Mouse (Mus musculus) left cerebral cortex, adult 9 months (tissue): ENCODE data around the gene Myf5.

Experiments
- DNase-seq, 2 experiments: peaks; one replicate each; pipeline ENCODE4 v3.0.0; 2022; ENCODE audit warnings: low spot score in 2 of 2

Myf5 gene

DNA sequence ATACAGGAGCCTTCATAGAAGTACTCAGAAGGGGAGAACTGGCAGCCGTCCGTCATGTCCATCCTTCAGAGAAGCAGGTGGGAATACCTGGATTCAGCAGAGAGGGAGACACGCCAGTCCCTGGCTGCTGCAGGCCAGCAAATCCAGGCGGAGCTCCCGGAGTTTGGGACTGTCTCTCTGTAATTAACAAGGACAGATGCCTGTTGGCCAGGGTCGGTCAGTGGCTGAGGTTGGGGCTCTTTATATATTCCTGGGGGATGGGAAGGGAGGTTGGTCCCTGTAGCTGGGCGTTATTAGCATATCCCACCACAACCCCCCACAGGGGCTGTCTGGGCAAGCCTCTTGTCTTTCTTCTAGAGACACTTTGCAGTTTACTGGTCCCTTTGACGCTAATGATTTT lies at the start of gene Myf5:
Gene Myf5 (minus strand): TSS at position 265 of the 400 bp plus-strand sequence.
- DNase-seq = no peak

DNA sequence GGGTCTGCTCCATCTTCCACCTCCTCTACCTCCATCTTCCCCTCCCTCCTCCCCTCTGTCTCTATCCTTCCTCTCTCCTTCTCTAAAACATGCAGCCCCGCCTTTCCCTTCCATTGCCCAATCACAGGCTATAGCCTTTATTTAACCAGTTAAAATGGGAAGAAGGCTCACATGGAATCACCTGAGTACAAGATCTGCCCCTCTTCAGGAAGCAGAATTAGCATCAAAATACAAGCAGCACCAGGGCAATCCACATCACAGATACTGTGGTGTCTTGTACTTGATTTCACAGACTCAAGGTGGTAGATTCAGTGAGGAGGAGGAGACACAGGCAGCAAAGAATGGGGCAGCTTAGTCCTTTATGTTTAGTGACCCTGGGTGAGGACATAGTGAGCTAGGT lies 42.8 kb upstream of the Myf5 start:
- DNase-seq = no peak

DNA sequence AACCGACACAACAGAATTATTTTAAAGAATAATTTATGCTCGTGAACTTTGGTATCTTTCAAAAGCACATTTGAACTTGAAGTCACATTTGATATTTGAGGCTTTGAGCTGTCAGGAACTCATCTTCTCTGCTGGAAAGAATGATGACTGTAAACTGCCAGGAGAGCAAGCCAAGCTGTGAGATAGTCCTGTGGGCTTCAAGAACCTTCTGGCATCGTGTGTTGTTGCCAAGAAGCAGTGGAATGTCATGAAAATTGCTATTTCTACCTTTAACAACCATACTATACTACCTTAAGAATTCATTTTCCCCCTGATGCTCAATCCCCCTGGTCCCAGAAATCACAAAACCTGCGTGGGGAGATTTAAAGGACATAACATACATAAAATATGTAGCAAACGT lies 33.3 kb upstream of the Myf5 start:
- no peak for DNase-seq

DNA sequence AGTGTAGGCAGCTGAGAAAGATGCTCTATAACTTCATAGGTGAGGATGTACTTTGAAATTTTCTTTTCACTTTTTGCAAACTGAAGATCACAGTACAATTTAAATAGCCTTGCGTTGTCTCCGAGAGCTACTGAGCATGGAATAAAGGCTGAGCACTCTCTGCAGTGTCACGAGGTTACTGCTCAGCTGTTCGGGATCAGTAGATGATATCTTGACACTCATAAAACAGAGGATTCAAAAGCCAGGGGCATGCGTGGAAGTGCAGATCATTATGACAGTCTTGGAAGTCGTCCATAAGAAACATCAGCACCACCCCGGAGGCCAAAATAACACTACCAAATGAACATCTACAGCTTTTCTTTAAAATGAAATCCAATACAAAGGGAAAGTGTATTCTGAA lies 30.7 kb upstream of the Myf5 start:
- no peak for DNase-seq

DNA sequence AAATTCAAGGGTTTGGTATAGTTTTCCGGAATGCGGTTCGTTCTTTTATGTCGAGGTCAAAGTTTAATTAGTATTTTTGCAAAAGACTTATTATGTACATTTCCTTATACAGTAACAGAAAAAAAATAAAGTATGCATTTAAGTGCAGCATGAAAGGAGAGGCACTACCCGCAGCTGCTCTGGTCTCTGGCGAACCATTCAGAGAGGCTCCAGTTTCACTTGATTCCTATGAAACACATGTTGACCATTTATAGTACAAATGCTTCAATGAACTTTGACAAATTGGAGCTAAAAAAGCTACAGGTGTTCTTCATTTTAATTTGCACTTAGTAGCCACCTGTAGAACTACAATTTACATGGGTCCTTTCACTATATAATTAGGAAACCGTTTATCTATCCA lies 28.8 kb upstream of the Myf5 start:
- DNase-seq = no peak

DNA sequence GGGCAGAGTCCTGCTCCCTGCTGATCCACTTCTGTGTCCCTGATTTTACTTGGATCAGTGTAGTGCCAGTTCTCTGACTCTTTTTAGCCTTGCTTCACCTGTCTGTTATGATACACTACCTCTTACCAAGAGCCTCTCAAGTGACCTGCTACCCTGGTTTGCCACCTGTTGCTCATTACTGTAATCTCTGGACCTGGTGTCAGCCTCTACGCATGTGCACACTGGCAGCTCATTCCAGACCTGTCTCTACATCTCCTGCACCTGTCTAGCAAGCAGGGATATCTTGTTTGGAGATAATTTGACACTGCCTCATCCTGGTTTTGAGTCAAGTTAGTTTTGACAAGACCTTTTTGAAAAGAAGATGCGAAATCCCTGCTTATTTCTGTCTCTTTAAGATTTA lies 20.5 kb upstream of the Myf5 start:
- DNase-seq = no peak

DNA sequence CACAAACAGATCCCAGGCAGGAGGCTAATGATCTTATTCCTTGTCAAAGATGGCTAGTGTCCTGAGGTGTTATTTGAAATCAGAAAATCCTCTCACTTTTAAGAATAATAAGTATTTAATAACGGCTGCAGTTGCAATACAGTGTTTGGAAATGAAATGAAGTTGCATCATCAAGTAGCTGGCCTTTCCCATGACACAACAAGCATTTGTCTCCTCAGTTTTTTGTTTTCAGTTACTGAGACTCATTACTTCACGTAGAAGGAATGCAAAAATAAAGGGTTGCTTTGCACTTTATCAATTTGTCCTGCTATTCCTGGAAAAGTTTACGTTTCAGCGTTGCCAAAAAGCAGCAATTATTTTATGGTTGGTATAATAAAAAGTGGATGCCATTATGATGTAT lies 17.5 kb upstream of the Myf5 start:
- DNase-seq = no peak

DNA sequence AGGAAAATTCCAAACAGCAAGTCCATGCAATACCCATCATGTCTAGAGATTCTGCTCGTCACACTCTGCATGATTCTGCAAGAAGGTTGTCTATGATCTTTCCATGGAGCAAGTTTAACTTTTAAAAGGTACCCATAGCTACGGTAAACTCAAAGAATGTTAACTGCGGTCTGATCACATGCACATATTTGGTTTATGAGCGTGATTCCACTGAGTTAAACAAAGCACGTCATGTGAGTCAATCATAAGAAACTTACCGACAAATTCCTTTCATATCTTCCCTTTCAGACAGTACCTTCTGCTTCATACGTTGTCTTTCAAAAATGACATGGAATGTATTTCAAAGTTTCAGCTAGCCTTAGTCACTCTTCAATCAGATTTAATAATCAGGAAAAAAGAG lies 16.3 kb upstream of the Myf5 start:
- DNase-seq = no peak

DNA sequence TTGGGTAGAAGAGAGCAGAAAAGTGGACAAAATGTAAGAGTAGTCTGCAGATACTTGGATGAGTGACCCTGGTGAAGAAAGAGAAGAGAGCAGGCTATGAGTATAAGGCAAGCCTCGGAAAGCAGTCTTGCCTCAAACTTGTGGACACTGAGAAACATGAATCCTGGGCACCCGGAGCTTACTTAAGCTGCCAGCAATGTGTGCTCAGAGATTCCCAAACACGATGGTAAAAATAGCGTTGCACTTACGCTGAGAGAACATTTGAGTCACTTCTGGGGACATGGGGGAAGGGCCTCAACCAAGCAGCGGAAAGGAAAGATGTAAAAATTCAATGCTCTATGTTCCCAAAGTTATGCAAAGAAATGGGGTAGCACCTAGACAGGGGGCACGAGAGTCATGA lies 13.7 kb upstream of the Myf5 start:
- peak; percentile 23 to 31 for DNase-seq

DNA sequence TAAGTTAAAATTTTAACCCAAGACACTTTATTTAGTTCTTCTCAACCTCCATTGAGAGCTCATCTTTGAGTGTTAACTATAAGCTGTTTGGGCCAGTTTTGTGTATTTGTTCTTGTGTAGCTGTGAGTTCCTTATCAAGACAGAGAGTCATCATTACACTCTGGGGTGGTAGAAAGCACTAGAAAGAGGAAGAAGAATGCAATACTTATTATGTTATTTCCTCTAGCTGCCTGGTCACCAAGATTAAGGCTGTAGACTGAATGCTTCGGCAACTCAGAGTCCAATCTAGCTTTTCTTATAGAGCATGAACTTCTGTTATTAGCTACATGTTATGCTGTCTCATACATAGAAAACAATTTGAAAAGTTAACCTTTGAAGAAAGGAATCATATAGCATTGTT lies 10.5 kb upstream of the Myf5 start:
- DNase-seq = no peak

DNA sequence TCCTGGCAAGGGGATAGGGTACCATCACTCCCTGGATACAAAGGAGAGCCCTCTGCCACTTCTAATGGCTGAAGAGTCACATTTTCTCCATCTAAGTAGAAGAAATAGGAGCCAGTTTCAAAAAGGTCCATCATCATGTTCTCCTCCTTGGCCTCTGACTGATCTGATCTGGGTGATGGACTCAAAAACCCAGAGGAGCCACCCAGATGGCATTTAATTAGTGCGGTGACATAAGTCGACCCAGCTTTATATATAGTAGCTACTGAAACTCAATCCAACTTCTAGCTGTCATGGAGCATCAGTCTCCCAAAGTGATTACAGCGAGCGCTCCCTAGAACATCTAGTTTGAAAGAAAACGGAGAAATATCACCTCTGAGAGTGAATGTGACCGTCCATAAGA lies 8.6 kb upstream of the Myf5 start, which contains the start of gene Myf6:
Gene Myf6 (minus strand): TSS at position 170 of the 400 bp plus-strand sequence.
- no peak for DNase-seq

DNA sequence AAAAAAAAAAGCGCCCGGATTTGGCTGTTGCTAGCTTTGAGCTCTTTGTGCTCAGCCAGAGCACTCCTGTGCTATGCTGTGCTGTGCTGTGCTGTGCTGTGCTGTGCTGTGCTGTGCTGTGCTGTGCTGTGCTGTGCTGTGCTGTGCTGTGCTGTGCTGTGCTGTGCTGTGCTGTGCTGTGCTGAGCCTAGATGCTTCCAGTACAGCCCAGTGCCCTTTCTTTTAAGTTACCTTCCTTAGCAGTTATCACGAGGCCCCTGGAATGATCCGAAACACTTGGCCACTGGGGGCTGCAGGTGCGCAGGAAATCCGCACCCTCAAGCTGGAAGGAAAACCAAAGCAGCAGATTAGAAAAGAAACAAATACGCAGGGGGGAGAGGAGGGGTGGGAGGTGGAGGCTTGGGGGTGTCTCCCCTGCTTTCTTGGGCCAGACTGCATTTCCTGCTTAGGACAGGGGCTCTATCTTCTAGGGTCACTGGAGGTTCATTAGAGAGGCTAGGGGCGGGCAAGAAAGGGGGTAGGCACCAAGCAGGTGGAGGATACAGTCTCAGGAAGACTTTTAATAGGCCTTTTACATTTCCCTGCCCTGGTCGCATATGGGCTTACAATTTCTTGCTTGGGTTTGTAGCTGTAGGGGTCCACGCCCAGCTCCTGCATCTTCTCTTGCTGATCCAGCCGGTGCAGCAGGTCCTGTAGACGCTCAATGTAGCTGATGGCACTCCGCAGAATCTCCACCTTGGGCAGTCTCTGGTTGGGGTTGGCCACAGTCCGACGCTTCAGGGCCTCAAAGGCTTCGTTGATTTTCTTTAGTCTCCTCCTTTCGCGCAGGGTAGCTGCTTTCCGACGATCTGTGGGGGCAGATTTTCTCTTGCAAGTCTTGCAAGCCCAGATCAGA lies 7.9 kb upstream of the Myf5 start:
- no peak for DNase-seq

DNA sequence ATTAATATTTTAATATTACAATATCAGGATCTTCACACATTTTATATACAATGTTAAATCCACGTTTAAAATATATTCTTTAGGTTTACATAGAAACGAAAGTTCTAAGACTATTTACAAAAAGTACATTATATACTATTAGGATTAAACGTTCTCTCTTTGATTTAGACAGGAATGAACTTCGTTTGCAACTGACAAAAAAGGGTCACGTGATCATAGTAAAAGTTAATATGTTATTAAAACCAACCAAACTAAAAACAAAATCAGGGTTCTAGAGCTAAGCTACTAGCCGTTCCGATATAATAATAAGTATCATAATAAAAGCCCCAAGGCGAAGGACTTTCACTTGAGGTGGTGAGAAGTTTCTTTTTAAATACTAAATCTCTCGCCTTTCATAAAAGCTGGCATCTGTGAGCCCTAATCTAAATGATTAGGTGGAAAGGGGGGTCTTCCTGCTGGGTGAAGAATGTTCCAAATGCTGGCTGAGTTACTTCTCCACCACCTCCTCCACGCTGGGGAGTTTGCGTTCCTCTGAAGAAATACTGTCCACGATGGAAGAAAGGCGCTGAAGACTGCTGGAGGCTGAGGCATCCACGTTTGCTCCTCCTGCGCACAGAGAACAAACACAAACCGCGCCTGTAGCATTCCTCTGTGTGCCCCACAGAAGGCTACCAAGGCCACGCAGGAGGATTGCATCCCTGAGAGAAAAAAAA lies 7.1 kb upstream of the Myf5 start:
- DNase-seq = no peak

DNA sequence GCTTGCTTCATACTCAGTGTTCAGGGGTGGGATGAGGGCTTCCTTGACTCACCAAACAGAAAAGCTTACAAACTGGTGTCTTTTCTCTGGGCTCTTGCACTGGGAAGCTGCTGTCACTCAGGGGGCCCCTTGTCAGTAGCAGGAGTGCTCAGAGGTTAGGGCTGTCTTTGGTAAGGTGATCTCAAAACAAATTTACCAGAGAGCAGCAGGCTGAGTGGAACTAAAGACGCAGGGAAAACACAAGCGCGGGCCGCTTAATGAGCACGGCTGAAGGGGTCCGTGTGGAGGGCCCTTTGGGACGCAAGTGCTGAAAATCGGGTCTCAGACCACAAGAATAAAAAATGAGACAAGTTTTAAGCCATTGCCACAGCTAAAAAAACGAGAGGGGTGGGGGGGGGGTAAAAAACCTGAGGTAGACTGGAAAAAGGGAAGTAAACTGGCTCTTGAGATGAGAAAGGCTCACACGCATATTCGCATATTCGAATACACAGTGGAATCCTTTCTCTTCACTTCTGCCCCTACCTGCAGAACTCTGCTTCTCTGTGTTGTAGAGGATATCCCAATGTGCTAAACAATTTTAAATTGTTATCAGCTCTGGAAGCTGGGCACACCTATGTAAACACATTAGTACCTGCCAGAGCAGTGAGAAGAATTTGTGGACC lies 2.9 kb upstream of the Myf5 start:
- no peak for DNase-seq

DNA sequence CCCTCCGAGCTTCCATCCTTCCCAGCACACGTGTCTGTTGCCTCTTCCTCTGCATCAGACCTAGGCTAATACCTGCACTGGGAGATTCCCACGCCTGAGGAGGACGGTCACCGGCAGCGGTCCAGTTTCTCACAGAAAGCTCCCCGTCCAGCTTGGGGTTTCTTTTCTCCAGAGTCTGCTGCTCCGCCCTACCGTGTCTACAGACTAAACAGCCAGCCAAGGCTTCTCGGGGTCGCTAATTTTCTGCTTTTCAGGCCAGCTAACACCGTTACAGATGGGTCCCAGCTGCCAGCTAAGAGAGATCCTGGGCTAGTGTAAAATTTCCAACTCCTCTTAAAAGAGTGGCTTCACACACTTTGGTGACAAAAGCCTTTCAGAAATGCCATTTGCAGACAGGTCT lies 836 bp upstream of the Myf5 start:
- DNase-seq = no peak

DNA sequence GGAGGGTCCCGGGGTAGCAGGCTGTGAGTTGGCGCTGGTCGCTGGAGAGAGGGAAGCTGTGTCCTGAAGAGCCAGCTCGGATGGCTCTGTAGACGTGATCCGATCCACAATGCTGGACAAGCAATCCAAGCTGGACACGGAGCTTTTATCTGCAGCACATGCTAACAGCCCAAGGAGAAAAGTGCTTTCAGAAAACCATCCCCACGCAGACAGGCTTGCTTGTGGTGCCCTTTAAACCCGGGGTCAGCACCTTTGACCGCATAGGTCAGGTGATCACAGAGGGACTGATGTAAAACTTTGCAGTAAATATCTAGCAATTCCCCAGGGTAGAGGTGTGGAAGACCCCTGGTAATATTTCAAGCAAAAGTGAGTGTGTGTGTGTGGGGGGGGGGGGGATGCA lies 1.9 kb downstream of the Myf5 start:
- no peak for DNase-seq

DNA sequence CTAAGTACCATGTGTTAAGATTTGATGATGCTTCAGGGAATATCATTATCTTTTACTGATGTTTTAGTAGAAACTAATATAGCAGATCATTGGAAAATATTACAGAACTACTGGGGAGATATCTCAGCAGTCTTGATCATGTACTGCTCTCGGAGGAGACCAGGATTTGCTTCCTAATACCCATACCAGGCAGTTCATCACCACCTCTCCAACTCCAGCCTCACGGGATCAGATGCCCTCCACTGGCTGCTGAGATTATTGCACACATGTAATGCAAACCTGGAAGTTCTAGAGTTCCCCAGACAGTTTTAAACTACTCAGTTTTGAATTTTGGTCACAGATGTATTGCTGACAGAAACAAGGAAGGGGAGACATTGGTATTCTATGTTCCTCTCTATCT lies 12.4 kb downstream of the Myf5 start:
- DNase-seq = no peak

DNA sequence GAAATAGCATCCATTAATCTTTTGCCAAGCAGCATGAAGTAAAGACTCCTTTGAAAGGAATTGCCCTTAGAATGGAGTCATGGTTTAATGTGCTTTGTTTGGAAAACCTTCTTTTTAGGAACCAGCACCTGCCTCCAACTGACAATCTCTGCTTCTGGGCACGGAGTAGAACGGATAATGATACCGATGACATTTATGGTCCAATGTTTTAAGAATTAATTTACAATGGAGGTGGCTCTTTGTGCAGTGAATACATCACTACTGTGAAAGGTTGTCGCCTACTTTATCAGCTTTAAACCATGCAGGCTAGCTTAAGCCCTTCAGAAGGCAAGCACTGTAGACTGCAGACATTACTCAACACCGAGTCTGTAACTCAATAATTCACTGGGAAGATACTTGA lies 14.2 kb downstream of the Myf5 start:
- DNase-seq = no peak

DNA sequence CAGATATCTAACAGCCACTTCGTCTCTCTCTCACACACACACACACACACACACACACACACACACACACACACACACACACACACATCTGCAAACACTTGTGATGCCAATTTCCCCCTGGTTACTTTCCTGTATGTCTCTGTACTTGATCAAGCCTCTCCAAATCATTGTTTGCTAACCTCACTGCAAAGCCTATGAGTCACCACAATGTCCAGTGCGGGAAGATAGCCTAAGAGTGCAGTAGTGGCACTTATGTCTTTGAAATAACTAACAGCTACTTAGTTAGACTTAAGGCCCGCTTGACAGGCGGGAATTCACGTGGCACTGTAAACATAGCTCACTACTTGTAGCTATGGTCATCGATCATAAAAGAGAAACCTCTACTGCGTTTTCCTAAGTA lies 18.1 kb downstream of the Myf5 start:
- no peak for DNase-seq

DNA sequence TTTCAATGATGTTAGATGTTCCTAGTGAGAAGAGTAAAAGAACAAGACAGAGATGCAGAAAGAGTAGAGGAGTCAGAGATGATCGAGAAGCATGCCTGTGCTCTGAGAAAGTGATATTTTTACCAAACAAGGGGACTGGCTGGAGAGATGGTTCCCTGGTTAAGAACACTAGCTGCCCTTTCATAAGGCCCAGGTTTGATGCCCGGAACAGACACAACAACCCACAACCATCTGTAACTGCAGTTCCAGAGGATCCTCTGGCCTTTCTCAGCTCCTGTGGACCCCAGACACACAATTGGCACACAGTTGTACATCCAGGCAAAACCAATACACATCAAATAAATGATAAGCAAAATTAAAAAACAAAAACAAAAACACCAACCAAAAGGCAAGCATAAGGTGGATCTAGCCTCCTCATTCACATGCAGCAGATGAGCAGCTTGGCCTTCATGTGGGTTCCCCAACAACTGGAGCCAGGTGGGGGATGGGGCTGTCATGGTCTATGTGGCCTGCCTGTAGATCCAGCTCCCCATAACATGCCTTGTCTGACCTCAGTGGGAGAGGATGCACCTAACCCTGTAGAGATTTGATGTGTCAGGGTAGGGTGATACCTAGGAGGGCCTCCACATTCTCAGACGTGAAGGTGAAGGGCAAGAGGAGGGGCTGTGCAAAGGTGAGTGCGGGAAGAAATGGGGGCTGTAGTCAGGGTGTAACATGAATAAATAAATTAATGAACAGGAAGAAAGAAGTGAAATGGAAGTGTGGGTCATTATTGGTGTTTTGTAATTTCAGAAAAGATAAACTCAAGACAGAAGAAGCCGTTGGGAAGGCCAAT lies 36.2 kb downstream of the Myf5 start:
- no peak for DNase-seq

DNA sequence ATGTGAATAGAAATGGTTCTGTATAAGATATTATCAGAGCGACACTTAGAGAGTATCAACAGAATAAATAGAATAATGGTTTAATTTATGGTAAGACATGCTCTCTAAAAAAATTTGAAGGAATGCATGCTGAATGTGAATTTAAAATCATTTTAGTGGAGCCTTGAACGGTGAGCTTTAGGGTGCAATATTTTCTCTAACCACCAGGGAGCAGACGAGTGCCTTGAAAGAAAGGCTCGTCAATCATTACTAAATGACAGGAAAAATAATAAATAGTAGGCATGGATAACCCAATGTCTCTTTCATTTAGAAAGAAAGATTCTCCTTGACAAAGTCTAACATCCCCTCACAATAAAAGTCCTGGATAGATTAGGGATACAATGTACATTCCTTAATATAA lies 43.2 kb downstream of the Myf5 start:
- peak in 1 of 2 experiments; percentile 39 for DNase-seq

DNA sequence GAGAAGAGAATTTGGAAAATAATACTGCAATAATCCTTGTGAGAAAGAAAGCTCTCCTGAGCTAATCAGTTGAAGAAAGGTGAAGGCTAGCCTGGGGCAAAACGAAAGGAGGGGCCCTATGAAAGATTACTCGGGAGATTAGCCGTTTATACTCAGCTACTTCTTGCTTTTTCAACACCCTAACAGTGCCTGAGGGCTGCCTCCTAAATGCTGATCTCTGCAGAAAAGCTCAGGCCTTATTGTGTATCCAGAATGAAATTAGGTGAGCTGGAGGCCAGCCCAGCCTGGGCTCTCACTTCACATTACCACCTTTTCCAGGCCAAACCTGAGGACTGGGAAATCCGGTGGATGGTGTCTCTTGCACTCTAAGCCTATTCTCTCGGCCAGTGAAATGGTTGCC lies 49.0 kb downstream of the Myf5 start:
- no peak for DNase-seq
